Mouse (Mus musculus) common myeloid progenitor, adult 5-6 weeks (primary cell): ENCODE data around the gene Gm32717. TPM values are rescaled to one million over a fixed set of nuclear protein-coding genes. Genes with fewer than 3 reads are reported as not detected.
"Not testable (repeated sequence)": the region's sequence is repeated elsewhere in the genome, so short reads cannot be mapped to it uniquely, and the experiment has no call there.

Source experiments
- ATAC-seq: replicated peaks from 2 replicates; pipeline ENCODE4 v1.8.0; 2016; ENCODE audit warnings: low read depth, mild to moderate bottlenecking, moderate TSS enrichment, inconsistent platforms; ENCODE audit not compliant: poor library complexity, severe bottlenecking
- total RNA-seq: library from RNA; stranded (forward); fragments of 200-1000, 187-1606 nt; gene quantifications from 2 replicates; pipeline ENCODE4 v1.2.3, GENCODE M21; 2017

The Gm32717 gene
- total RNA-seq = 0.10 and 0.18 TPM in 2 replicates

DNA sequence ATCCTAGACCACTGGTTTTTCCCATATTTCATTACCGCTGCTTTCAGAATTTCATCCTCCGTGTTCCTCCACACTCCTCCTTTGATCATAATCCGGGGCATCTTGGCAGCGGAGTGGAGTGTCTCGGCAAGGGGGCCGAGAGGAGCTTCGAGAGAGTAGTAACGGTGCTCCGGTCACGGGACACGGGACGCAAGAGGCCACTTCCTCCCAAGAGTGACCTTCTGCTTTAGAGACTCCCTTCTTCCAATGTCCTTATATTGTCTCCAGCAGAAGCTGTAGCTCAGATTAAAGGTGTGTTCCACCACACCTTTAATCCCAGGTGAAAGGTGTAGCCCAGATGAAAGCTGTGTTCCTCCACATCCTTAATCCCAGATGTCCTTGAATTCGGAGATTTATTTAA lies at the start of gene Gm32717:
Gene Gm32717, minus strand, starts transcription at position 101 of the 400 bp plus-strand sequence.
- ATAC-seq = not testable (repeated sequence)

DNA sequence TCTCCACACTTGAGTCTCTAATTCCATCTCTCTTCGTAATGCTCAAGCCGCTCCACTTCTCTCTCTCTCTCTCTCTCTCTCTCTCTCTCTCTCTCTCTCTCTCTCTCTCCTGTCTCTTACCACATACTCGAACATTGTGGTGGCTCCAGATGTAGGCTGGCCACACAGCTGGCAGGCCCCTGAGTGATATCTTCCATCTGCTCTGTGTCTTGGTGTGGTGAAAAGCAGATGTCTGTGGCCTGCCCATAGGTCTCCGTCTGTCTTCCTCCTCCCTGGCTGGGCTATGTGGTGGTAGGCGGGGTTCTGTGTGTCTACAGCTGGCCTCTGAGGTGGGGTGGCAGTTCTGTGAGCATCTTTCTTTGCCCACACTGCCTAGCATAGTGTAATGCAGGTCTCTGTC lies 42.4 kb upstream of the Gm32717 start:
- ATAC-seq = peak; percentile 62; the same call in 1 of the 2 replicates

DNA sequence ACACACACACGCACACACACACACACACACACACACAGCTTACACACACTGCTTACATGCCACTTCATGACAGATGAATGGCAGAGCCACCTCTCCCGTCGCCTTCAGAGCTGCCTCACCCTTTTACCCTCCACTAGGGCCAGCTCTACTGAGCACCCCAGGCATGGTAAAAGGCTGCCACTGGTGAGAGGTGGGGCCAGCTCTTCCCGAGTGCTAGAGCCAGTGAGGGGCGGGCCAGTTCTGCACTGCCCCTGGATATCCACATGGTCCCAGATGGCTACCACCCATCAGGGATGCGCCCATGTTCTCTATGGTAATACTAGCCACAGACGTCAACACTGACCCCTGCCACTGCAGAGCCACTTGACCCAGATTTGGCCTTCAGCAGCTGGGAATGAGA lies 42.0 kb upstream of the Gm32717 start:
- ATAC-seq = not testable (repeated sequence)

- not testable (repeated sequence) for ATAC-seq
Observed at GRCm38 (mm10) chr10:118278069-118278468, 37.5 kb upstream of the Gm32717 start.

DNA sequence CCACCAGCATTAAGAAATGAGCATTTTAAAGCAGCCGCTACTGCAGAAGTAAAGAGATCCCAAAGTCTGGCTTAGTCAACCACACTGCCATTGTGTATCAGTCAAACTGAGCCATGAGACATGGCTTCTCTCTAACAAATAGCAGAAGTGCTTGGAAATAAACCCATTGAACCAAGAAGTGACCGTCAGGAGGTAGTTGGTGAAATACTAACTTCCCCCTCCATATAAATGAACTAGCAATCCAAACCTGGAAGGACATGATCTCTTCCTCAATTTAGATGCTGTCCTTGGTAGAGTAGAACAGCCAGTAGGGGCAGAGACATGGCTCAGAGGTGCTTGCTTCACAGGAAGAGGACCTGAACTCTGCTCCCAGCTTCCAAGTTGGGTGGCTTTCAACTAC lies 30.8 kb upstream of the Gm32717 start:
- ATAC-seq = peak; percentile 45

GRCm38 (mm10) chr10:118268812-118269211 lies 28.2 kb upstream of the Gm32717 start:
- ATAC-seq = peak; percentile 68

DNA sequence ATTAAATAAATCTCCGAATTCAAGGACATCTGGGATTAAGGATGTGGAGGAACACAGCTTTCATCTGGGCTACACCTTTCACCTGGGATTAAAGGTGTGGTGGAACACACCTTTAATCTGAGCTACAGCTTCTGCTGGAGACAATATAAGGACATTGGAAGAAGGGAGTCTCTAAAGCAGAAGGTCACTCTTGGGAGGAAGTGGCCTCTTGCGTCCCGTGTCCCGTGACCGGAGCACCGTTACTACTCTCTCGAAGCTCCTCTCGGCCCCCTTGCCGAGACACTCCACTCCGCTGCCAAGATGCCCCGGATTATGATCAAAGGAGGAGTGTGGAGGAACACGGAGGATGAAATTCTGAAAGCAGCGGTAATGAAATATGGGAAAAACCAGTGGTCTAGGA lies 17.8 kb upstream of the Gm32717 start, which contains the start of gene Gm32802:
Gene Gm32802, plus strand, starts transcription at position 301 of the 400 bp plus-strand sequence.
- ATAC-seq = not testable (repeated sequence)

GRCm38 (mm10) chr10:118250852-118251295 lies 10.3 kb upstream of the Gm32717 start:
- no peak for ATAC-seq

- ATAC-seq = not testable (repeated sequence)
Observed at GRCm38 (mm10) chr10:118249006-118249595, 8.5 kb upstream of the Gm32717 start.

DNA sequence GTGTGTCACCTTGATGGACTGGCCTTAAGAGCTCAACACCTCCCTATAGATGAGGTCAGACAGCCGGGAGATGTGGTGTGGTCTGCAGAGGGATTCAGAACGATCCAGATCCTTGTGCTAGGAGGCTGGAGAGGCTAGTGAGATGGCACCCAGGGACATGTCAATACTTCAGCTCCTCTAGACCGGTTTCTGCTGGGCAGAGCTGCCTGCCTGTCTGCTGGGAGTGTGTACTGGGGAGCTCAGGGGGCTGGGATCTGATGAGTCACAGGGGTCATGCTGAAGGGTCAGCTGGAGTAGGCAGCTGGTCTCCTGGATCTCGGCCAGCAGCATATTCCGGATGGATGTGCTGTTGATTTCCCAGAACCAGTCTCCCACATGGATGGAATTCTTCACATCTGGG lies 8.0 kb downstream of the Gm32717 start:
- not testable (repeated sequence) for ATAC-seq

- ATAC-seq = peak; percentile 44
Observed at GRCm38 (mm10) chr10:118227629-118228028, 13.0 kb downstream of the Gm32717 start.

DNA sequence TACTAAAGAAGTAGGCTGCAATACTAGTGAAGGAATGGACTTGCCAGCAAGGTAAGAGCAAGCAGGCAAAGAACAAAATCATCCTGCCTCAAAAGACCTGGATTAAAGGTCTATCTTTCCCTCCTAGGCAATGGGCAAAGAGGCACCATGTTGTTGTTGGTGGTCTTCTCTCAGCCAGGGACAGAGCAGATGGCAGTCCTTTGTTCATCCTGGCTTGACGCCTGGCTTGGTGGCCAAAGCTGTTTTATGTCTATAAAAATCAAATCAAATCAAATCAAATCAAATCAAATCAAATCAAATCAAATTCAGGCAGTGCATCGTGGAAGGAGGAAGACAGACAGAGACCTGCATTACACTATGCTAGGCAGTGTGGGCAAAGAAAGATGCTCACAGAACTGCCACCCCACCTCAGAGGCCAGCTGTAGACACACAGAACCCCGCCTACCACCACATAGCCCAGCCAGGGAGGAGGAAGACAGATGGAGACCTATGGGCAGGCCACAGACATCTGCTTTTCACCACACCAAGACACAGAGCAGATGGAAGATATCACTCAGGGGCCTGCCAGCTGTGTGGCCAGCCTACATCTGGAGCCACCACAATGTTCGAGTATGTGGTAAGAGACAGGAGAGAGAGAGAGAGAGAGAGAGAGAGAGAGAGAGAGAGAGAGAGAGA lies 24.7 kb downstream of the Gm32717 start:
- ATAC-seq = peak; percentile 60

- ATAC-seq = no peak
Observed at GRCm38 (mm10) chr10:118204642-118205041, 35.9 kb downstream of the Gm32717 start, which contains the start of gene Il22. Il22 (plus strand) TSS chr10:118204942.

DNA sequence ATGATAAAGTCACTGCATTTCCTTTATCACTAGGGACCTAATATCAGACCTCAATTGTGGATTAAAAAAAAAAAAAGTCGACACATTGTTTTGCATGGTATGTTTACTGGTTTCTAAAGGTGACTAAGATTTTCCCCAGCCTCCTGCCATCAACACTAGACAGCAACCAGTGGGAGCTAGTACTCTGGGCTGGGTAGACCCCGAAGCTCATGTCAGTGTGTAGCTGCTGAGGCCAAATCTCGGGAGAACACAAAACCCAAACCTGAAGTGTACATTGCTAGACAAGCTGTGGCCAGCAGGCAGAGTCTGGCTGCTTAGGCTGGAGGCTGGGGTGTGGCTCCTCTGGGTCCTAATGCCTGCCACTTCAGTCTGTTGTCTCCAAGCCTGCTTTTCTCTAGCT lies 45.4 kb downstream of the Gm32717 start:
- peak; percentile 82; the same call in 1 of the 2 replicates for ATAC-seq

Other genes with a start within 250 kb of the Gm32717 start
- 38.3 and 68.5 TPM in 2 replicates for gene Mdm1, start 99.0 kb downstream of the Gm32717 start, total RNA-seq
- not detected in 2 replicates for gene Il22, start 35.8 kb downstream of the Gm32717 start, total RNA-seq
- 0.10 and 0.18 TPM in 2 replicates for gene Gm32802, start 17.9 kb upstream of the Gm32717 start, total RNA-seq
- gene Iltifb, start 54.3 kb upstream of the Gm32717 start, total RNA-seq = not detected in 2 replicates
- gene Gm9040, start 86.2 kb upstream of the Gm32717 start, total RNA-seq = 0.10 TPM in 1 of 2 replicates, not detected in the other
- gene Gm9044, start 91.6 kb upstream of the Gm32717 start, total RNA-seq = 0.10 TPM in 1 of 2 replicates, not detected in the other
- gene Gm9045, start 97.1 kb upstream of the Gm32717 start, total RNA-seq = 0.27 TPM in 1 of 2 replicates, not detected in the other
- not detected in 2 replicates for gene Gm9046, start 102.5 kb upstream of the Gm32717 start, total RNA-seq
- gene Gm9048, start 107.9 kb upstream of the Gm32717 start, total RNA-seq = not detected in 2 replicates
- 0.27 TPM in 1 of 2 replicates, not detected in the other for gene Gm9049, start 113.3 kb upstream of the Gm32717 start, total RNA-seq
- 0.46 TPM in 1 of 2 replicates, not detected in the other for gene Ifng, start 200.3 kb upstream of the Gm32717 start, total RNA-seq